Mouse (Mus musculus) thymus, adult 2 months (tissue): ENCODE data around the gene Htra3. TPM values are rescaled to one million over a fixed set of nuclear protein-coding genes. Genes with fewer than 3 reads are reported as not detected.

Experiments used
- DNase-seq: peaks from one replicate; pipeline ENCODE4 v3.0.0; 2021
- H3K27ac ChIP-seq: fragments of 200-500 bp; 2 replicates; pipeline ENCODE4 v1.5.1; 2012; ENCODE audit warnings: low read length, control low read depth; ENCODE audit not compliant: control insufficient read depth, insufficient read depth
- H3K27me3 ChIP-seq: fragments of 200-500 bp; 2 replicates; pipeline ENCODE4 v1.6.1; 2012; ENCODE audit warnings: mild to moderate bottlenecking, low read length, moderate library complexity, mixed read lengths; ENCODE audit not compliant: control insufficient read depth, insufficient read depth
- H3K36me3 ChIP-seq: fragments of 200-500 bp; 2 replicates; pipeline ENCODE4 v1.6.1; 2012; ENCODE audit warnings: mild to moderate bottlenecking, low read length, moderate library complexity; ENCODE audit not compliant: control insufficient read depth, insufficient read depth
- H3K4me1 ChIP-seq: fragments of 200-500 bp; replicated peaks from 2 replicates; pipeline ENCODE4 v1.6.1; 2012; ENCODE audit warnings: low read length; ENCODE audit not compliant: control insufficient read depth, insufficient read depth
- H3K4me3 ChIP-seq: fragments of 200-500 bp; 2 replicates; pipeline ENCODE4 v1.5.1; 2012; ENCODE audit warnings: mild to moderate bottlenecking, low read length, control low read depth, moderate library complexity; ENCODE audit not compliant: control insufficient read depth, insufficient read depth
- CTCF ChIP-seq: fragments of 200-500 bp; IDR thresholded peaks from 2 replicates; pipeline ENCODE4 v1.5.1; 2012; ENCODE audit warnings: mild to moderate bottlenecking, control low read depth, low read length, moderate library complexity, borderline replicate concordance; ENCODE audit not compliant: control insufficient read depth, poor library complexity, insufficient read depth; ENCODE audit errors: extremely low read depth
- POLR2A ChIP-seq: fragments of 200-500 bp; IDR thresholded peaks from 2 replicates; pipeline ENCODE4 v1.6.1; 2012; ENCODE audit warnings: mild to moderate bottlenecking, low read length, control low read depth, moderate library complexity; ENCODE audit not compliant: control insufficient read depth, poor library complexity, insufficient read depth; ENCODE audit errors: extremely low read depth
- WGBS: fragments of 180-500 bp; shearing (Covaris S2); methylation state at CpG from one replicate; pipeline ENCODE4 v1.1.7; 2018; 5-methylcytosine and 5-hydroxymethylcytosine counted together
- polyA plus RNA-seq: library from polyadenylated mRNA; depleted of rRNA; stranded (reverse); fragments of >200 nt; gene quantifications from 2 replicates; pipeline ENCODE4 v1.2.3, GENCODE M21; 2012; rRNA removed

The Htra3 gene
- polyA plus RNA-seq, 1 experiment: 37.3 TPM

- Histone ChIP-seq H3K36me3 (peaks cover 11% of the 10 kb centered on the region; the same call in 1 of the 2 replicates), H3K27me3 (no peaks in the 10 kb centered on the region), H3K4me3 (no peak overlapping the region), H3K27ac (no peak overlapping the region), H3K4me1 (no peaks in the 10 kb centered on the region)
- no peak for DNase-seq
- no peak for TF ChIP-seq CTCF
- TF ChIP-seq POLR2A: no peak
- WGBS: 91% methylated on average over 7 of the region's 7 CpGs
These were observed 74.2 kb downstream of the Htra3 start for GRCm38 (mm10) chr5:35605355-35605754.

Other genes with a start within 250 kb of the Htra3 start
- gene Cpz, start 154.1 kb downstream of the Htra3 start, polyA plus RNA-seq: 1.0 and 1.6 TPM in 2 replicates
- gene Trmt44, start 104.7 kb downstream of the Htra3 start, polyA plus RNA-seq: 9.2 and 9.8 TPM in 2 replicates
- 78.2 and 82.6 TPM in 2 replicates for gene Acox3, start 96.7 kb downstream of the Htra3 start, polyA plus RNA-seq
- gene Sh3tc1, start 60.2 kb upstream of the Htra3 start, polyA plus RNA-seq: 4.4 and 5.2 TPM in 2 replicates
- 4.0 and 4.5 TPM in 2 replicates for gene Ablim2, start 78.1 kb upstream of the Htra3 start, polyA plus RNA-seq
- 17.2 and 19.5 TPM in 2 replicates for gene Afap1, start 213.5 kb upstream of the Htra3 start, polyA plus RNA-seq